Mouse (Mus musculus) frontal cortex, adult 2 months (tissue): ENCODE data around the gene Cacna2d4. TPM values are rescaled to one million over a fixed set of nuclear protein-coding genes. Genes with fewer than 3 reads are reported as not detected.
A peak's percentile ranks its signal among the peaks of the same experiment; 100 is the strongest.

Source experiments
- DNase-seq, 2 experiments: peaks; one replicate each; pipeline ENCODE4 v3.0.0; 2022; ENCODE audit warnings: low spot score in 1 of 2; ENCODE audit errors: extremely low spot score in 1 of 2
- polyA plus RNA-seq: library from polyadenylated mRNA; depleted of rRNA; stranded (reverse); fragments of >200 nt; gene quantifications from 2 replicates; pipeline ENCODE4 v1.2.3, GENCODE M21; 2012

The Cacna2d4 gene
- polyA plus RNA-seq, 1 experiment, result 3.3 TPM

GRCm38 (mm10) chr6:119219237-119219870 is 17.0 kb upstream of the Cacna2d4 start:
- peak in 1 of 2 experiments; percentile 41 for DNase-seq

- peak in 1 of 2 experiments; percentile 93 for DNase-seq
Observed at GRCm38 (mm10) chr6:119220297-119220696, 16.0 kb upstream of the Cacna2d4 start.

- peak in 1 of 2 experiments; percentile 55 for DNase-seq
Observed at GRCm38 (mm10) chr6:119224451-119225195, 11.7 kb upstream of the Cacna2d4 start.

GRCm38 (mm10) chr6:119225226-119225625 is 11.1 kb upstream of the Cacna2d4 start:
- no peak for DNase-seq

GRCm38 (mm10) chr6:119225731-119226130 is 10.6 kb upstream of the Cacna2d4 start:
- DNase-seq, result no peak

- no peak for DNase-seq
Observed at GRCm38 (mm10) chr6:119227001-119227400, 9.3 kb upstream of the Cacna2d4 start.

GRCm38 (mm10) chr6:119228861-119229603 is 7.3 kb upstream of the Cacna2d4 start:
- DNase-seq, result peak in 1 of 2 experiments; percentile 63

GRCm38 (mm10) chr6:119233066-119233465 is 3.3 kb upstream of the Cacna2d4 start:
- DNase-seq, result no peak

- no peak for DNase-seq
Observed at GRCm38 (mm10) chr6:119235441-119235840, 885 bp upstream of the Cacna2d4 start.

GRCm38 (mm10) chr6:119237427-119237989 is 1.2 kb downstream of the Cacna2d4 start:
- DNase-seq, result peak in 1 of 2 experiments; percentile 77

GRCm38 (mm10) chr6:119239341-119240005 is 3.1 kb downstream of the Cacna2d4 start:
- DNase-seq, result no peak

GRCm38 (mm10) chr6:119240256-119240655 is 3.9 kb downstream of the Cacna2d4 start:
- no peak for DNase-seq

GRCm38 (mm10) chr6:119240871-119241705 is 4.8 kb downstream of the Cacna2d4 start:
- DNase-seq, result no peak

- no peak for DNase-seq
Observed at GRCm38 (mm10) chr6:119246082-119246481, 9.8 kb downstream of the Cacna2d4 start.

- DNase-seq, result no peak
Observed at GRCm38 (mm10) chr6:119248578-119248977, 12.3 kb downstream of the Cacna2d4 start.

GRCm38 (mm10) chr6:119249726-119250125 is 13.4 kb downstream of the Cacna2d4 start:
- DNase-seq, result no peak

GRCm38 (mm10) chr6:119251704-119252103 is 15.4 kb downstream of the Cacna2d4 start:
- no peak for DNase-seq

GRCm38 (mm10) chr6:119276713-119277112 is 40.4 kb downstream of the Cacna2d4 start:
- DNase-seq, result peak in 1 of 2 experiments; percentile 20

GRCm38 (mm10) chr6:119280761-119281160 is 44.4 kb downstream of the Cacna2d4 start:
- peak; percentile 49 to 73 for DNase-seq
